Mouse (Mus musculus): ENCODE measurements around the gene Enox1. TPM values are rescaled to one million over a fixed set of nuclear protein-coding genes. Genes with fewer than 3 reads are reported as not detected.

The Enox1 gene
- polyA plus RNA-seq, 1 experiment from 2014 or later: 0.09 TPM

DNA sequence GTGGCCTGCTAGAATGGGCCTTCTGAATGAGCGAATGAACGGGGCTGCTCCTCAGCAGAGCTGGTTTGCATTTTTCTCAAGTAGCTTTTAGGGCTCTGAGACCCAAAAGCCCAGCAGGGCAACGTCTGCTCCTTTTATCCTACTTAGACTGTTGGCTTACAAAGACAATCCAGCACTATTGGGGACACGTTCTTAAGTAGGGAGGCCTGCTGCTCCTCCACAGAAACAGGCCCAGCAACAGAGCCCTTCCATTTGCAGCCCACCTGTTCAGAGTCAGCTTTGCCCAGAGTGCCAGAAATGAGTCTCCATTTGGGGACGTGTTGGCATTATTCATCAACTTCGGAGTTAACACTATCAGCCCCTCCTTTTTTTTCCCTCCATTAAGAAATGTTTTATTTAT, 548.4 kb downstream of the Enox1 start:
- Histone ChIP-seq H3K27me3 (ENCODE audit: insufficient read depth, low read length) (no peaks in the 10 kb centered on the region), H3K4me2 (ENCODE audit: low read depth, low read length) (no peak overlapping the region), H3K4me3 (ENCODE audit: low read depth, low read length) (no peak overlapping the region), H3K27ac (ENCODE audit: low read depth) (no peak overlapping the region), H3K36me3 (replicated peaks; ENCODE audit: insufficient read depth, low read length) (no peaks in the 10 kb centered on the region), H3K9me3 (ENCODE audit: low read length) (no peaks in the 10 kb centered on the region), H3K4me1 (ENCODE audit: insufficient read depth) (no peaks in the 10 kb centered on the region), H3K9ac (replicated peaks) (no peak overlapping the region)
- whole genome bisulfite sequencing (ENCODE audit: insufficient replicate concordance): 68% methylated on average over 6 of the region's 6 CpGs
- no peak for TF ChIP-seq CTCF (IDR thresholded peaks at IDR 0.05; ENCODE audit: low read depth)
- no peak for TF ChIP-seq EP300 (IDR thresholded peaks at IDR 0.05; ENCODE audit: low read depth)
- ATAC-seq (no peak), DNase-seq (no peak)

DNA sequence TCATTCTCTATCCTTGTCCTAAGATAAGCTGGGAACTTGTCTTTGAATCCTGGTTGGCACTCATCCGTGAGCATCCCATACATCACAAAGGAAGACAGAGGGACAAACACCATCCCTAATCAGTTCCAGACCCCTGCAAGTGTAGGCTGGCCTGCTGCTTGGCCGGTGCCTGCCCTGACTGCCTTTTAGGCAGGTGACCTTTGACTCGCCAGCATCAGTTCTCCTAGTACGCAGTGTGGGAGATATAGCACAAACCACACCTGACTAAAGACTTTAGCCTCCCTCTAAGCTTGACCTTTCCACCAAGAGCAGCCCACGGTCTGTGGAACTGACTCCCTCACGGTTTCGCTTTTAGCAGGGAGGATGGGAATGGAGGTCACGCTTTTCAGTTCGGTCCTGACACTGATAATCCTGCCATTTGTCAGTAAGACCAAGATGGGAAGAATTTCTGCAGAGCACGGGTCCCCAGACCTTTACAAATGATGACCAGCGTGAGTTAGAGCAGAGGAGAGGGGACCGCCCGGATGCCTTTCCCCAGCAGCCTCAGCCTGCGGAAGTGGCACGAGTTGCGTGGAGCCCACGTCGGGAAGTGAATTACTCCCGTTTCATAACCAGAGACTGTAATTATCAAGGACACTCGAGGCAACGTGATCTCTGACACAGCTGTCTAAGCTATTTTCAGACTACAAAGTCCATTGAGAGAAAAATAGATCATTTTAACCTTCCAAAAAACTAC, 550.1 kb downstream of the Enox1 start:
- TF ChIP-seq CTCF (IDR thresholded peaks at IDR 0.05; ENCODE audit: low read depth) (no peak), EP300 (IDR thresholded peaks at IDR 0.05; ENCODE audit: low read depth) (no peak)
- ATAC-seq (no peak), DNase-seq (no peak)
- H3K36me3 ChIP-seq (replicated peaks; ENCODE audit: insufficient read depth, low read length): no peaks in the 10 kb centered on the region
- H3K4me2 ChIP-seq (ENCODE audit: low read depth, low read length): no peak overlapping the region
- H3K9ac ChIP-seq (replicated peaks): no peak overlapping the region
- no peaks in the 10 kb centered on the region for H3K27me3 ChIP-seq (ENCODE audit: insufficient read depth, low read length)
- H3K27ac ChIP-seq (ENCODE audit: low read depth): no peak overlapping the region
- H3K4me3 ChIP-seq (ENCODE audit: low read depth, low read length): no peak overlapping the region
- WGBS (ENCODE audit: insufficient replicate concordance): 77% methylated on average over 21 of the region's 21 CpGs
- no peaks in the 10 kb centered on the region for H3K9me3 ChIP-seq (ENCODE audit: low read length)
- H3K4me1 ChIP-seq (ENCODE audit: insufficient read depth): no peaks in the 10 kb centered on the region

DNA sequence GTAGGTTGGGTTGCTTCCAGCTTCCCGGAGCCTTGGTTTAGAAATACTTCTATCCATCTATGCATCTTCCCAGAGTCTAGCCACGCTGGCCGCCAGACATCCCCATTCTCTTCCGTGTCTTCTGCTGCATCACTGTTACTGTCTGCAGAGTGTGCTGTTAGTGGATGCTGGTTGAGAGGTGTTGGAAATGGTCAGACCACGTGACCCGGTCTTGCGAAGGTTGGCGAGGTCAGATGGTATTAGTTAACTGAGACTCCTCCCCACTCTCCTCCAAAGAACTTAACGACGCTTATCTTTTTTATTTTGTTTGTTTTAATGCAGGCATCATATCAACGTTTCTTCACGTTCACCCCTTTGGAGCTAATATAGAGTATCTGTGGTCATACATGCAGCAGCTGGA, 550.7 kb downstream of the Enox1 start:
- H3K4me1 ChIP-seq (ENCODE audit: insufficient read depth): no peaks in the 10 kb centered on the region
- no peak overlapping the region for H3K27ac ChIP-seq (ENCODE audit: low read depth)
- H3K36me3 ChIP-seq (replicated peaks; ENCODE audit: insufficient read depth, low read length): no peaks in the 10 kb centered on the region
- ATAC-seq (no peak), DNase-seq (no peak)
- TF ChIP-seq CTCF (IDR thresholded peaks at IDR 0.05; ENCODE audit: low read depth) (no peak), EP300 (IDR thresholded peaks at IDR 0.05; ENCODE audit: low read depth) (no peak)
- H3K4me2 ChIP-seq (ENCODE audit: low read depth, low read length): no peak overlapping the region
- no peaks in the 10 kb centered on the region for H3K9me3 ChIP-seq (ENCODE audit: low read length)
- no peaks in the 10 kb centered on the region for H3K27me3 ChIP-seq (ENCODE audit: insufficient read depth, low read length)
- H3K4me3 ChIP-seq (ENCODE audit: low read depth, low read length): no peak overlapping the region
- no peak overlapping the region for H3K9ac ChIP-seq (replicated peaks)
- WGBS (ENCODE audit: insufficient replicate concordance): 82% methylated on average over 12 of the region's 12 CpGs

DNA sequence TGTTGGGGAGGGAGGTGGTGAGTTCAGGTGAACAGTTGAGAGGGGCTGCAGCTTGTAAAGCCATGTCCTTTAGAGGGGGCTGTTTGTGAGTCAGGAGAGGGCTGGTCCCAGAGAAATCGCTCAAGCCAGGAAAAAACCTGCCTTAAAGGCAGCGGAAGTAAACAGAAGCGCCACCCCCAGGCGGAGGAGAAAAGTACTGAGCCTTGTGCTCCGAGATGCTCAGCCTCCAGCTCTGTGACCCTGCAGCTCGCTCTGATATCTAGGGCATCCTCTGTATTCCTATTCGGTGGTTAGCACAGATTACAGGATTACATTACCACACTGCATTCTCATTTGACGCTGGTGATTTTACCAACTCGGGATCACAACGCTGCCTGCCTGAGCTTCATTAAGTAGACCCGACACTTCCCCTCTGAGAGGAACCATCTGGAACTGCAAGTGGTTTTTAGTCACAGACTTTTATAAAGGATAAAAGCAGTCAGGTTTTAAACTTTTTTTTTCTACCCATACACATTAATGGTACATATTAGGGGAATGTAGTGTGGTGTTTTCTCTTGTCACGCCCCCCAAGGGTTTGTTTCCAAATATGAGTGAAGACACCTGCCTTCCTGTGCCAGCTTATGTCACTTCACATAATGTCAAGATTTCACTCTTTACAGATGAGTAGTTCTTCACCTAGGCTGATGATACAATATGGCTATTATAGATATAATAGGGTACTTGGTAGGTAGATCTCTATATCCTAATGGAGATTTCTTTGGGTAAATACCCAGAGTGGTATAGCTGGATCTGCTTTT, 552.0 kb downstream of the Enox1 start:
- Histone ChIP-seq H3K9me3 (ENCODE audit: low read length) (no peaks in the 10 kb centered on the region), H3K4me2 (ENCODE audit: low read depth, low read length) (no peak overlapping the region), H3K27me3 (ENCODE audit: insufficient read depth, low read length) (no peaks in the 10 kb centered on the region), H3K36me3 (replicated peaks; ENCODE audit: insufficient read depth, low read length) (no peaks in the 10 kb centered on the region), H3K4me3 (ENCODE audit: low read depth, low read length) (no peak overlapping the region), H3K27ac (ENCODE audit: low read depth) (no peak overlapping the region), H3K4me1 (ENCODE audit: insufficient read depth) (no peaks in the 10 kb centered on the region), H3K9ac (replicated peaks) (no peak overlapping the region)
- 60% methylated on average over 12 of the region's 12 CpGs for WGBS (ENCODE audit: insufficient replicate concordance)
- ATAC-seq: no peak
- DNase-seq: no peak
- TF ChIP-seq EP300 (IDR thresholded peaks at IDR 0.05; ENCODE audit: low read depth): no peak
- peak; percentile 8; the same call in 1 of the 2 replicates for TF ChIP-seq CTCF (IDR thresholded peaks at IDR 0.05; ENCODE audit: low read depth)

DNA sequence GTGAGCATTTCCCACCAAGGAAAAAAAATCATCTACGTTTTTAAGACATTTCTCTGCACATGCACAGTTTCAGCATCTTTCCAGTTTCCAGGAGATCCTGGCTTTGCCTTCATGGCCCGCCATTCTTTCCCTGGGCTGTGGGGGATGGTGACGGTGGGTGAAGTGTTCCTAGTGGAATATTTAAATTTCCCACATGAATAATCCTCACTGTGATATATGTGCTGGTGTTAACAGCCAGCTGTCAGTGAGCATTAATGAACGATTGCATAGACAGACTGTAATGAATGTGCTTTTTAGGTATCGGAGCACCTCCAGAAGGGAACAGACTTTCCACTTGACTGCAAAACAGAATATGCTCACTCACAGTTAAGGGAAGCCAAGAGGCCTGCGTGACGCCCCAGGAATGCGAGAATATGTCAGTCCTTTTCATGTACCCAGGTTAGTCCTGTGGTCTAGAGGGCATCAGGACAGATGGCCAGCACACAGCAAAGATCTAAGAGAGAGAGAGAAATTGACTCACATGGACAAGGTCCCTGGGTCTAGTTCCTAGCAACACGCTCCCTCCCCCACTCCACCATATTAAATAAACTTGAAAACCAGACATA, 558.5 kb downstream of the Enox1 start:
- ATAC-seq (no peak), DNase-seq (no peak)
- H3K27ac ChIP-seq (ENCODE audit: low read depth): no peak overlapping the region
- H3K36me3 ChIP-seq (replicated peaks; ENCODE audit: insufficient read depth, low read length): no peaks in the 10 kb centered on the region
- no peak overlapping the region for H3K4me3 ChIP-seq (ENCODE audit: low read depth, low read length)
- no peaks in the 10 kb centered on the region for H3K27me3 ChIP-seq (ENCODE audit: insufficient read depth, low read length)
- H3K9ac ChIP-seq (replicated peaks): no peak overlapping the region
- no peak for TF ChIP-seq EP300 (IDR thresholded peaks at IDR 0.05; ENCODE audit: low read depth)
- TF ChIP-seq CTCF (IDR thresholded peaks at IDR 0.05; ENCODE audit: low read depth): no peak
- H3K9me3 ChIP-seq (ENCODE audit: low read length): 0 out of 2 replicates have a peak, but pooled peaks cover 2% of the 10 kb centered on the region
- 77% methylated on average over 9 of the region's 9 CpGs for WGBS (ENCODE audit: insufficient replicate concordance)
- no peak overlapping the region for H3K4me2 ChIP-seq (ENCODE audit: low read depth, low read length)
- no peaks in the 10 kb centered on the region for H3K4me1 ChIP-seq (ENCODE audit: insufficient read depth)

DNA sequence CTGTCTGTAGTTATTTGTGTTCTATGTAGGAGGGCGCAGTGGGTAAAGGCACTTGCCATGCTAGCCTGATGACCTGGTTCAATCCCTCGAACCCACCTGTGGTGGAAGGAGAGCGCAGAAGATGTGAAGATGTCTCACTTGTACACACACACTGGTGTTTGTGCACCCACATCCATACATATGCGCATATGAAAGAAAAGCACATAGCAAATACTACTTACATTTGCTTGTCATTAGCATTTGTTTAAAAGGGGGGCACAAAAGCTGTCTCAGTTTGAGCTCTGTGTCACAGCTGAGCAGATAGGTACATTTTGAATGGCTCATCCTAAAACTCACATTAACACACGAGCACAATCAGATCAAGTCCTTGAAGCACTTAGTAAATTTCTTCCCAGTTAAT, 560.4 kb downstream of the Enox1 start:
- Histone ChIP-seq H3K9me3 (ENCODE audit: low read length) (0 out of 2 replicates have a peak, but pooled peaks cover 2% of the 10 kb centered on the region), H3K4me2 (ENCODE audit: low read depth, low read length) (no peak overlapping the region), H3K9ac (replicated peaks) (no peak overlapping the region), H3K27ac (ENCODE audit: low read depth) (no peak overlapping the region), H3K4me3 (ENCODE audit: low read depth, low read length) (no peak overlapping the region), H3K27me3 (ENCODE audit: insufficient read depth, low read length) (no peaks in the 10 kb centered on the region), H3K4me1 (ENCODE audit: insufficient read depth) (no peaks in the 10 kb centered on the region), H3K36me3 (replicated peaks; ENCODE audit: insufficient read depth, low read length) (no peaks in the 10 kb centered on the region)
- no peak for ATAC-seq
- no peak for DNase-seq
- WGBS (ENCODE audit: insufficient replicate concordance): 77% methylated on average over 5 of the region's 5 CpGs
- TF ChIP-seq EP300 (IDR thresholded peaks at IDR 0.05; ENCODE audit: low read depth) (no peak), CTCF (IDR thresholded peaks at IDR 0.05; ENCODE audit: low read depth) (no peak)
